Mouse (Mus musculus) megakaryocyte, embryonic 14.5 days (primary cell): ENCODE measurements around the gene Mllt10.

ENCODE experiments used
- FLI1 ChIP-seq: IDR thresholded peaks from 2 replicates; pipeline ENCODE4 v1.6.1; 2012; ENCODE audit warnings: low read length, inconsistent platforms, mixed read lengths
- GATA1 ChIP-seq: IDR thresholded peaks from 3 replicates; pipeline ENCODE4 v1.6.1; 2012; ENCODE audit warnings: mixed read lengths, low read length, inconsistent platforms, borderline replicate concordance

DNA sequence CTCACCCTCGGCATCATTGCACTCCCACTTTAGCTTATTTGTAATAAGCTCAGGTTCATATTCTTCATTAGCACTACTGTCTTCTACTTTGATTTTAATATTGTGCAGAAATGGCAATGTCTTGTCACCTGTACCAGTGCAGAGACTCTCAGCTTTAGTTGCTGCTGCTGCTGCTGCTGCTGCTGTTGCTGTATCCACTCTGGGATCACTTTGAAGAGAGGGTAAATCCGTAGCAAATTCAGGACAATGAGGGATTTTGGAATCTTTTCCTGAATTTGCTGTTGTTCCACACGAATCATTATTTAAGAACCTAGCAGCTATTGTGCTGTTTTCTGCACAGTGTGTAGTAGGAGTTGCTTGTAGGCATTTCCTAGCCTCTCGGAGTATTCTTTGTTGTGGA lies 8.9 kb upstream of the Mllt10 start:
- TF ChIP-seq GATA1 (no peak), FLI1 (no peak)
